Mouse (Mus musculus) layer of hippocampus, adult 9-10 months (tissue): ENCODE results near the gene Kcnk3.

ENCODE experiments used
- DNase-seq: peaks from one replicate; pipeline ENCODE4 v3.0.0; 2022; ENCODE audit warnings: low spot score

The Kcnk3 gene

GRCm38 (mm10) chr5:30587681-30588300 lies at the start of gene Kcnk3:
Kcnk3 (plus strand) TSS chr5:30588170.
- DNase-seq: no peak

DNA sequence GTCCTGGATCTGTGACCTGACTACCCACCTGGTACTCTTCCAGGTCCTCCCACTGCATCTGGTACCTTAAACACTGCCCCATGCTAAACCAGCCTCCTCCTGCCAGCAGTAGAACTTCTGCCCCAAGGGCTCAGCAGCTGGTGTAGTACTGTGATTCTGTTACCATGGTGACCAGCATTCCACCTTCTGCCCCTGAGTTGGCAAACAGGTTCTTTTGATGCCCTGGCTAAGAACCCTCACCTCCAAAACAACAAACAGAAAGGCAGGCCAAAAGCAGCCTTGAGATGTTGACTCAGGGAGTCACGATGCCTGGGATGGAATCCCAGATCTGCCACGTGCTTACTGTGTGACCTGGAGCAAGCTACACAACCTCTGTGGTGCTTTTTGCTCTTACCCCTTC lies 42.3 kb upstream of the Kcnk3 start, which contains the start of gene Cib4:
Gene Cib4, minus strand, starts transcription at position 139 of the 400 bp plus-strand sequence.
- no peak for DNase-seq

- no peak for DNase-seq
These were observed 39.3 kb upstream of the Kcnk3 start for GRCm38 (mm10) chr5:30548681-30549080.

DNA sequence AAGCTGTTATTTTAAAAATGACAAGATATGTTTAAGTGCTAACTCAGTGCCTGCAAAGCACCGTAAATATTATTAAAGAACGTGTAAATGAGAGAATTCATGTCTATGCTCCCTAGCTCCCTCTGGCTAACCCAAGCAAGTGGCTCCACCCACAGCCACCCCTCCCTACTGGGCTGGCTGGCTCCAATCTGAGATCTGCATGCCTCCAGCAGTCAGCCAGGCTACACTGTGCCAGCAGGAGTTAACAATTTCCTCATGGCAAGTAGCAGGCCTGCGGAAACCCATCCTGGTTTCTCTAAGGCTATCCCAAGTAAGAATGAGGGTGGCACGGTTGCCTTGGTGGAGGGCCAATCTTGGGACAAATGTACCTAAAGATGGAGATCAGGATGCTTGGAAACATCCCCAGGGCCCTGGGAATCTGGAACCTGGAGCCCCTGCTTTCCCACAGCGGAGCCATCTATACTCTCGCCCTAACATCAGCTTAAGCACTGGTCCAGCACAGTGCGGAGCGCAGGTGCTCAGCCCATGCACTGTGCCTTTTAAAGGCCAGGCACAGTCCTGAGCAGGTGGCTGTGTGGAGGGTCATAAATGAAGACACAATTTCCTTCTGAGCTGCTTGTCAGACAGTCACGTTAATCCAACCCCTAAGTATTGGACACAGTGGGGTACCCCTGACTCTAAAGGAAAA lies 37.5 kb upstream of the Kcnk3 start:
- no peak for DNase-seq

DNA sequence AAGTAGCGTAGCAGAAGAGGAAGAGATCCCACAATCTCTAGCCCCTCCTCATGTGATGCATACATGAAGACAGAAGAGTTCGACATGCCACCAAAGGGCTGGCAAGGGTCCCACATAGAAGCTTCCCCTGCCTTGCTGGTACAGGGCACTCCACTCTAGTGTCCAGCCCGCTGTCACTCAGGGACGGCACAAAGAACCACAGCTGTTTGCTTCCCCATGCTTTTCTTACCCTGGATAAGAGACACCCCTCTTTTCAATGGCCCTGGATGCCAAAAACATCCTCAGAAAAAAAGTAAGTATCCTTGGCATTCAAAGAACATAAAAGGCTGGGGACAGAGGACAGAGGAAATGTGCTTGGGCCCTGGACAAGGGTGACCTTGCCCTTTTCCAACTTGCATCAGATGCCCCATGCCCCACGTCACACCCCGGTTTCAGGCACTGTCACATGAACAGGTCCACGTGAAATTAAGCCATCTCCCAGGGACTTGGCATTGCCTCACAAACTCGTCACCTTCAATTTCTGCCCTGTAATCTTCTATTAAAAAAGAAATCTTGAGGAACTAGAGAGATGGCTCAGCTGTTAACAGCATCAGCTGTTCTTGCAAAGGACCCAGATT lies 36.8 kb upstream of the Kcnk3 start:
- DNase-seq: no peak

DNA sequence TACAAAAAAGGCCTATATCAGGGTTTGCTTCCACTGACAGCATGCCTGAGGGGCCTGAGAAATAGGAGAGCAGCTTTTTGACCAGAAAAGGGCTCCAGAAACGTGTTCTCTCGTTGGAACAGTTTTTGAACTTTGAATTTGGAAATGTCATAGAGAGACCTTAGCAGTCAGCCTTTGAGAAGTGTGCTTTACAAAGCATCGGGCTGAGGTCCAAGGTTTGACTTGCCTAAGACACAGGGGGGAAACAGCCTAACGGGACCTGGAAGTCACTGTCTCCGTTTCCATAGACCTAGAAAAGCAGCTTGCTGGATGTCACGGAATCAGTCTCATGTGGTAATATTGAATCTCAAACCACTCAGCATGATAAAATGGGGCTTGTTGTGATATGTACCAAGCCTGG lies 36.0 kb upstream of the Kcnk3 start:
- DNase-seq: no peak

GRCm38 (mm10) chr5:30553936-30554335 lies 34.0 kb upstream of the Kcnk3 start:
- no peak for DNase-seq

DNA sequence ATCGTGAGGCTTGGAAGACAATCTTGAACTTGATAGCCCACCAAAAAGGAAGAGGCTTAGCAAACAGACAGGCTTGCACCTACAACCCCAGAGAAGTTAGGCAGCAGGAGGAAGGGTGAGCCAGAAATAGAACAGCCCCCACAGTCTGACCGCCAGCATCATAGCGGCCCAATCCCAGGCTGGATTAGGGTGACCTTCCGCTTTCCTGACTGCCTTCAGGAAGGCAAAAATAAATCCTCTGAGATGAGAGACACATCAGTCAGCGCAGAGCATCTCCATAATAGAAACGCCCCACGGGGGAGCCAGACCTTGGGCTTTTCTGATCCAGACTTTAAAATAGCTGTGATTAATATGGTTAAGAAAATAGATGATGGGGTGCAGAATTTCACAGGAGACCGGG lies 33.0 kb upstream of the Kcnk3 start:
- no peak for DNase-seq

DNA sequence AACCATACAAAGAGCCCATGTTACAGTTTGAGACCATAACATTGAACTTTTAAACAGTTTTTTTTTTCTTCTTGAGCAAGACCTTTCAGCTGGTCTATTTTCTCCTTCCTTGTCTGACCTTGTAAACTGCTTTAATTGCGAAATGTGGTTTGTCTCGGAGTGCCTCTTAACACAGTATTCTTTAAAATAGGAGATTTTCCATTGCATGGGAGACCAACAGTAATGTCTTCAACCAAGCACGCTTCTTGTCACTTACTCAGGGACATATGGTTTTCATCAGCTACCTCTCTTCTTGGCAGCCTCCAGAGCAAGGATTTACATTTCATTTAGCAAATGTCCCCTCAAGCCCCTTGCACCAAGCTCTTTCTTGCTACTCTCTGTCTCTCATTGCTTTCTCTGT lies 31.7 kb upstream of the Kcnk3 start:
- DNase-seq: no peak

- no peak for DNase-seq
These were observed 28.5 kb upstream of the Kcnk3 start for GRCm38 (mm10) chr5:30559421-30559820.

DNA sequence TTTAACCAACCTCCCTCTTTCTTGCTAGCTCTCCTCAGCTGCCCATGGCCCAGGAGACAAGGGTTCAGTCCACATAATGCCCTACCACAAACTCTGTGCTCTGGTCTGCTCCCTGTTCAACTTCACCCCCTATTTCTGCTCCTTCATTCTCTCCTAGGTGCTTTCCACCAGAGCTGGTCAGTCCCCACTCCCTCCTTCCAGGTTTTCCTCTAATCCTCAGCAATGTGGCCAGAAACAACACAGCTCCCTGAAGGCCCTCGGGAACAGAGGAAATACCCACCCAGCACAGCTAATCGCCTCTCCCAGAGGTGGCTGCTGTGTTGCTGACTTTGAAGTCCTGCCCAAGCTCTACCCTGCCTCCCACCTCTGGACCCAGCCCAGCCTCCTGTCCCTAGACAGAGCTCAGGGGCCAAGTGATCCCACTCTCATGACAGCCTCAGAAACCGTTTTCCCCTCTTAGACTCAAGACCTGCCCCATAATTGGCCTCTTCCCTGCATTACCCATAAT lies 27.9 kb upstream of the Kcnk3 start:
- DNase-seq: no peak

DNA sequence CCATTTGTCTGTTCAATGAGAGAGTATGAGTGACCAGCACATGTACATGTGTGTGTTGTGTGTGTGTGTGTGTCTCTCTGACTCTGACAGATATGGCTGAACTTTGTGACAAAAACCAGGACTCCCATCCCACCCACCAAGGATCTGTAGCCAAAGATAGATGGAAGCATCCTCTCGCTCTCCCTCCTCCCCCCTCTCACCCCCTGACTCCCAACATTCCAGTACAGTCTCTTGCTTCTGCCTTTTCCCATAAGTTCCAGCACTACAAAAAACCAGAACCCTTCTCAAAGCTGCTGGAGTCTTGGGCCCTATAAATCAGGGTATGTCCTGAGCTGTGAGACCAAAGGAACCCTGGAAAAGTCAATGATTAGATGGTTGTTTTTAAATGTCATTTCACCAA lies 19.5 kb upstream of the Kcnk3 start:
- no peak for DNase-seq

DNA sequence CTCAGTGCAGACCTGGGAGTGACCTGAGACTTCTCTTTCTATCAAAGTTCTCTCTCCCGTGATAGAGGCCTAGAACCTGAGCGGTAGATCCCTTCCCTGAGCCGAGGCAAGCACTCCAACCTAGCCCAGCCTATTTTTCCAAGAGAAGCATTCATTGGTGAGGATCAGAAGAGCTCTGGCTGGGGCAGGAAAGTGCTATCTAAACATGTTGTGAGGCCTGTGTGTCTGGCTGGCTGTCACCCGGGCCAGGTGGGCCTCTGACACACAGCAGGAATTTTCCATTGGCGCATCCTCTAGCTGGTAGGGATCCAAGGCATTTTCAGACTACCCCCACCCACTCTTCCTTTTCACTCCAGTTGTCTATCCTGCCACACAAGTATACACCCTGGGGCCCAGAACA lies 16.1 kb upstream of the Kcnk3 start:
- no peak for DNase-seq

- DNase-seq: no peak
These were observed 13.6 kb upstream of the Kcnk3 start for GRCm38 (mm10) chr5:30574367-30574766.

DNA sequence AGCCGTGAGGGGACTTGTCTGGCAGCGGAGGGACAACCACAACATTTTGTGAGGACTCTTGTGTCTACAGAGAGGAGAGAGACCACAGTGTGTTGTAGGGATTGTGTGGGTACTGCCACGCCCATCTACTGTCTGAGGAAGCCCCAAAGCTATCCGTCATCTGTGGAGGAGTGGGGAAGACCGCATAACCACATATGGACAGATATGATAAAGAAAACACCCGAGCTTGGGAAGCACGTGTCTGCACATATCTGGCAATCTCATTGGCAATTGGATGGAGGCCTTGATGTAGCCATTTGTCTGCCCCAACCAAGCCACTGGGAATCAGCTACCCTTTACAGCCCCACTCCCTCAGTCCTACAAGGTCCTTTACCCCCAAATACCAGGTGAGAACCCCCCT lies 11.7 kb upstream of the Kcnk3 start:
- no peak for DNase-seq

DNA sequence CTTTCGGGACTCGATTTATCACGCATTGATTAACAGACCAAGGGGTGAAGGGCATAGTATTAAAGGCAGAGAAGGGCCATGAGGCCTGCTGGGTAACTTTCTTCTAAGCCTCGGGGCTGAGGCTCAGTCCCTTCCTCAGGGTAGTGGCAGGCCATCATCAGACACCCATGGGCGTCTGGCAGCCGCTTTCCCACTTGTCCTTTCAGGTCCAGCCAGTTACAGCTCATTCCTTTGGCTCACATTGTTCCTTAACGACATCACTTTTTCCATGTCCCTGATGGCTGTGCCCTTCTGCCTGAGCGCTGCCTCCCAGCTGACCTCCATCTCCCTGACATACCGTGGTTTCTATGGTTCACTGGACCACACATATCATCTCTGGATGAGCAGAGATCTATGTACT lies 10.7 kb upstream of the Kcnk3 start:
- DNase-seq: no peak

DNA sequence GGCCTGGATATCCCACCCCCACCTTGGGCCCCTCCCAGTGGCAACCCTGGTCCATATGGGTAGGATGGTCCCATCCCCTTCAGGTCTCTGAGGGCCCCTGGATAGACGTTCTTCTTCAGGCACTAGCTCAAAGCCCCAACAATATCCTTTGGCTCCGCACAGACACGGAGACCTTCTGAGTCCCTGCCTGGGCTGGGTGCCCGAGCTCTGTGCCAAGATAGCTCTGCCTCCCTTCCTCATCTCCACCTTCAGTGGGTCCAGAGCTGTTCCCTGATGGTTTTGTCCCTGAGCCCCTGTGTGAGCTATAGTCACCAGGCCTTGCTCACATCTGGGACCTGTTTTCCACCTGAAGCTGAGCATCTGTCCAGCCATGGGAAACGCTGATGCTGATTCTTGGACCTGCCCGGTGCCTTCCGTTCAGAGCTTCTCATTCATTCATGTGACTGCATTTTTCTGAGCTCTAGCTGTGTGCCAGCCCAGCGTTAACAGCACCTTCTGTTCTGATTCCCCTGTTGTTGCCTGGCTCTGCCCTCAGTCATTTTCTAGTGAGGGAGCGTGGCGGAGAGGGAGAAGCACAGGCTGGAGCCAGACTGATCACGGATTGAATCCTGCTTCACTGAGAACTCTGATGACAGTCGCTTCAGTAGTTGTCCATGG lies 10.2 kb upstream of the Kcnk3 start:
- no peak for DNase-seq

- DNase-seq: no peak
These were observed 9.4 kb upstream of the Kcnk3 start for GRCm38 (mm10) chr5:30578445-30579080.

- no peak for DNase-seq
These were observed 7.2 kb upstream of the Kcnk3 start for GRCm38 (mm10) chr5:30580725-30581124.

DNA sequence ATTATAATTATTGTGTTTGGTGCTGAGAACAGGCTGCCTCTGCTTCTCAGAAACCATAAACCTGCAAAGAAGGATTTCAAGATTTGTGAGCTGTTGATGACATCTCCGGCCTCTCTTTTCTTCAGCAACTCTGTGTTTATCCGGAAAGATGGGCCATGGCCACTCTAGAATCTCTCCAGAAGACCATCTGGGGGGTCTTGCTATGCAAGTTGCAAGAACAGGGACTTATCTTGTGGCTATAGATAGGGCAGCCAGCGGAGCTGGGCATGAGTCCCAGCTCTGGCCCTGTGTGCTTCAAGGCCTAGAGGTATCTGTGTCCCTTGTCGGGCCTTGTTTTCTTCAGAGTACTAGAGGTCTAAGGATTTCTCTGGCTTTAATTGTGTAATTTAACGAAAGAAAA lies 6.0 kb upstream of the Kcnk3 start:
- no peak for DNase-seq

GRCm38 (mm10) chr5:30586616-30587015 lies 1.4 kb upstream of the Kcnk3 start:
- no peak for DNase-seq

DNA sequence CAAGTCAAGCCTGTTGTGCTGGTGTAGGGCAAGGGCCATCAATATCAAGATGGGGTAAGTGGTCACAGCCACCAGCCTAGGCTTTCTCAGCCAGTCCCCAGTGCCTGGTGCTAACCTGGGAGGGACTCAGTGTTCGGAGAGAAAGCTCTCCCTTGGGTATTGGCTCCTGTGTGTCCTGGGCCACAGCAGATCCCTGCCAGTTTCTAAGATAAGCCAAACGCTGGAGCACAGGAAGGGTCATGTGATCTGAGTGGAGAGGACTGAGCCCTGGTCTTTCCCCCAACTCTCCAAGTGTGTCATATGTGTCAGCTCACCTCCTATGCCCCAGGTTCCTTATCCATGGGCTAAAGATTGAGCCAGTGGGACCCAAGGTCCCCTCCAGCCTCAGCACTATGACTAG lies 869 bp upstream of the Kcnk3 start:
- DNase-seq: no peak
